Mouse (Mus musculus) lung, embryonic 16.5 days (tissue): ENCODE data around the gene Kin. TPM values are rescaled to one million over a fixed set of nuclear protein-coding genes. Genes with fewer than 3 reads are reported as not detected.

Source experiments
- ATAC-seq: fragments of 200-750 bp; cut with Nextera tagmentation; 2 replicates; pipeline ENCODE4 v1.8.0; 2017; ENCODE audit warnings: low read depth, mild to moderate bottlenecking, moderate library complexity
- H3K27ac ChIP-seq: fragments of 300-500 bp; sonication (generic); 2 replicates; pipeline ENCODE4 v1.5.1; 2014; ENCODE audit warnings: mild to moderate bottlenecking, control low read depth, low read length
- H3K27me3 ChIP-seq: fragments of 300-500 bp; sonication (generic); 2 replicates; pipeline ENCODE4 v1.6.1; 2014; ENCODE audit warnings: low read depth, low read length, mixed read lengths; ENCODE audit not compliant: control insufficient read depth, insufficient read depth
- H3K36me3 ChIP-seq: fragments of 300-500 bp; sonication (generic); 2 replicates; pipeline ENCODE4 v1.6.1; 2014; ENCODE audit warnings: low read length; ENCODE audit not compliant: control insufficient read depth, insufficient read depth
- H3K4me1 ChIP-seq: fragments of 300-500 bp; sonication (generic); replicated peaks from 2 replicates; pipeline ENCODE4 v1.6.1; 2014; ENCODE audit warnings: low read length, mixed read lengths; ENCODE audit not compliant: control insufficient read depth, insufficient read depth
- H3K4me2 ChIP-seq: fragments of 300-500 bp; sonication (generic); 2 replicates; pipeline ENCODE4 v1.6.1; 2014; ENCODE audit warnings: low read depth, low read length, control low read depth
- H3K4me3 ChIP-seq: fragments of 300-500 bp; sonication (generic); 2 replicates; pipeline ENCODE4 v1.5.1; 2014; ENCODE audit warnings: mild to moderate bottlenecking, low read length, control low read depth
- H3K9ac ChIP-seq: fragments of 300-500 bp; sonication (generic); 2 replicates; pipeline ENCODE4 v1.6.1; 2014; ENCODE audit warnings: low read length, control low read depth
- H3K9me3 ChIP-seq: fragments of 300-500 bp; sonication (generic); 2 replicates; pipeline ENCODE4 v1.6.1; 2016; ENCODE audit warnings: low read length; ENCODE audit not compliant: control insufficient read depth
- WGBS: fragments of 180-500 bp; shearing (Covaris S2); extraction: QIAGEN DNeasy Blood & Tissue Kit; methylation state at CpG from one replicate; pipeline ENCODE4 v1.1.7; 2014; 5-methylcytosine and 5-hydroxymethylcytosine counted together
- polyA plus RNA-seq: library from polyadenylated mRNA; unstranded; fragments of >200 nt; fragmentation: Nextera tagmentation; extraction: Ambion mirVana; gene quantifications from 2 replicates; pipeline ENCODE4 v1.2.1, GENCODE M21; 2015

The Kin gene
- polyA plus RNA-seq, 1 experiment from 2014 or later: 28.7 TPM

DNA sequence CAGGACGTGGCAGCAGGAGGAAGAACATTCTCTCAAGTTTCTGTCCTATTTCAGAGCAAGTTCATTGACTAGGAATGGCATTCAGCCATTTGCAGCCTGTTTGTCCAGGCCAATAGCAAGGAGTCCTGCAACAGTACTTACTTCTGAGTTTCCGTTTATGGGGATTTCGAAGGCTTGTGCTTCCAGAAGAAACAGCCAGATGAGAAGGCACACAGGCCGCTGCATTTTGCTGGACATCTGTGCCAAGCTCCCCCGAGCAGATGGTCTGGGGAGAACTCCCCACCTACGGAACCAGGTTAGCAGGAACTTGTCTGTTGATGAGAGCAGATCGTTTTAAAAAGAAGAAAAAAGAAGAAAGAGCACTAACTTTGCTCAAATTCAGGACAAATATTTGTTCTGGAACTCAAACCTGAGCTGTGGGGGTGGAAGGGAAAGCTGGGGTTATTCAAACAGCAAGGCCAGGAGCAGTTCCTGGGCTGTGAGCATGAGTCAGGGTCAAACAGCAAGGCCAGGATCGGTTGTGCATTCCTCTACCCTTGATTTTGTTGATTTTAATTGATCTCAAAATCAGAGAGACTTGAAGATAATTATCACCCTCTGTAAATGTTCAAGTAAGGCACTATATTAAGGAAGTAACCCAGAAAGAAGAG is 50.1 kb downstream of the Kin start:
- Histone ChIP-seq H3K4me2 (0 out of 2 replicates have a peak overlapping the region, but pooled peaks have one; percentile 14), H3K9me3 (no peaks in the 10 kb centered on the region), H3K4me3 (no peak overlapping the region), H3K27ac (peak overlapping the region; percentile 57), H3K36me3 (no peaks in the 10 kb centered on the region), H3K9ac (no peak overlapping the region; the same call in 1 of the 2 replicates), H3K4me1 (0 out of 2 replicates have a peak, but pooled peaks cover 5% of the 10 kb centered on the region), H3K27me3 (no peaks in the 10 kb centered on the region)
- WGBS: 35% methylated on average over 8 of the region's 8 CpGs
- no peak for ATAC-seq

DNA sequence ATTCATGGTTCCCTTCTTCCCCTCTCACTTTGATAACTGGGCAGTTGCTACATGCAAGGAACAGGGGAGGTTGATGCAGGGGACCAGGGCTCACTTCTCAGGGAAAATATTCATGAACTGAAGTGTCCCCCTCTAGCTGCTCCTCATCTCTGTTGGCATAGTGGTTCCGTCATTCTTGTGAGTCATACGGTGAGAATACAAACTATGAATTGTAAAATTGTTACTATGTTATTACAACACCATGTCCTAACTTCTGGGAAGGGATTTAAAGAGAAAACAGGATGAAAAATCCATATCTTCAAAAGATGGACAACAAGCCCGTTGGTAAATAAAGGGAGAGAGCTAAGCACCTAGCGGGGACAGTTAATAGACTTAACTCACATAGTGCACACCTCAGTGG is 50.9 kb downstream of the Kin start, which contains the start of gene Itih2:
Gene Itih2, minus strand, starts transcription at position 101 of the 400 bp plus-strand sequence.
- Histone ChIP-seq H3K4me2 (0 out of 2 replicates have a peak within 1 kb of the TSS, but pooled peaks have one; percentile 14), H3K4me3 (no peak within 1 kb of the TSS), H3K4me1 (0 out of 2 replicates have a peak, but pooled peaks cover 5% of the 10 kb centered on the region), H3K27me3 (no peaks in the 10 kb centered on the region), H3K36me3 (no peaks in the 10 kb centered on the region), H3K27ac (peak within 1 kb of the TSS; percentile 57), H3K9ac (no peak within 1 kb of the TSS; the same call in 1 of the 2 replicates), H3K9me3 (no peaks in the 10 kb centered on the region)
- WGBS: 70% methylated on average over 4 of the region's 4 CpGs
- no peak for ATAC-seq

DNA sequence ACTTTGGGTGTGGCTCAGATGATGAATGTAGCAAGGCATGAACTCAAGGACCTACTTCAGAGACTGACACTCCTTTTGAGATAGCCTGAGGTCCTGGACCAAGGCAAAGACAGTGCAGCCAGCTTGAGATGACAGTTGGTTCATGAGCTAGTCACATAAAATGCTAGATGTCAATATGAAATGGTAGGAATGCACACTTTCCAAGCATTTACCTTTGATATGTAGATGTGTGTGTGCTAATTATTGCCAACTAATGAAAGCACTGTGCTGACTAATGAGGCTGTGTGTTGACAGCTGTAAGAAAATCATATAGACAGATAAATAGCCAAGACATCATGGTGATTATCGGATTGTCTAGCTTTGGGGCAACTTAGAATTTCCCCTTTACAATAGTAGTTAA is 51.7 kb downstream of the Kin start:
- Histone ChIP-seq H3K4me3 (no peak overlapping the region), H3K9ac (no peak overlapping the region), H3K9me3 (no peaks in the 10 kb centered on the region), H3K27me3 (no peaks in the 10 kb centered on the region), H3K4me1 (0 out of 2 replicates have a peak, but pooled peaks cover 5% of the 10 kb centered on the region), H3K27ac (no peak overlapping the region), H3K4me2 (no peak overlapping the region), H3K36me3 (no peaks in the 10 kb centered on the region)
- WGBS: 88% methylated on average over 1 of the region's 1 CpGs
- ATAC-seq: no peak

DNA sequence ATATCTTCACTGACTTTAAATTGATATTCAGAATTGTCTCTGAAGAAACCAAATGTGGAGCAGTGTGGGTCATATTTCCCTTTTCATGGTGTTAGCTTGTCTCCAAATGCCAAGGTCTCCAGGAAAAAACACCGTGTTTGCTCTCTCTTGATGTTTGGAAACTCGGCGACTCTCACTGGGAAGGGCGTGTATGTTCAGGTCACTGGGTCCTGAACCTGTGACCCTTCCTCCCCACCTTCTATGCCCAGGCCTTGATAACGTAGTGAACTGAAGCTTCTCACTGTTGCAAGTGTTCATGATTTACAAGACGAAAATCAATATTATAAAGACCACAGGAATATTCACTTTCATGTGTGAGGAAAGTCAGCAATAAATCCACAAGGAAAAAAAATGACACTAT is 53.5 kb downstream of the Kin start:
- Histone ChIP-seq H3K27me3 (no peaks in the 10 kb centered on the region), H3K4me1 (0 out of 2 replicates have a peak, but pooled peaks cover 5% of the 10 kb centered on the region), H3K9me3 (no peaks in the 10 kb centered on the region), H3K27ac (no peak overlapping the region), H3K4me2 (no peak overlapping the region), H3K36me3 (no peaks in the 10 kb centered on the region), H3K9ac (no peak overlapping the region), H3K4me3 (no peak overlapping the region)
- 47% methylated on average over 6 of the region's 6 CpGs for WGBS
- ATAC-seq: no peak

DNA sequence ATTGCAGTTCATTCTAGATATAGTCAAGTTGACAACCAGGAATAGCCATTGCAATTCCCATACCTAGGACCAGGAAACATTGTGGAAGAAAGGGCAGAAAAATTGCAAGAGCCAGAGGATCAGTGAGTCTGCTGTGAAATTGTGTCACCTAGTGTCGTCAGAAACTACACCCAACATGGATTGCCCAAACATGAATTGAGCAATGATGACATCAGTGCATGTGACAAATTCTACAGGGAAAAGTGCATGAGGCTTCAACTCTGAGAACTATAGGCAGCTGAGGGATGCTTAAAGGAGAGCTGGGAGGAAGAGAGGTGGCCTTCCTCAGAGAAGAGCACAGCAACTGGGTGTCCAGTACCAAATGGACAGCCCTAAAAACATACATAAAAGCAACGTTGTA is 56.9 kb downstream of the Kin start:
- no peak for ATAC-seq
- Histone ChIP-seq H3K27me3 (no peaks in the 10 kb centered on the region), H3K9ac (no peak overlapping the region), H3K4me2 (no peak overlapping the region), H3K36me3 (no peaks in the 10 kb centered on the region), H3K4me1 (no peaks in the 10 kb centered on the region), H3K4me3 (no peak overlapping the region), H3K9me3 (no peaks in the 10 kb centered on the region), H3K27ac (no peak overlapping the region)
- 69% methylated on average over 2 of the region's 2 CpGs for WGBS

DNA sequence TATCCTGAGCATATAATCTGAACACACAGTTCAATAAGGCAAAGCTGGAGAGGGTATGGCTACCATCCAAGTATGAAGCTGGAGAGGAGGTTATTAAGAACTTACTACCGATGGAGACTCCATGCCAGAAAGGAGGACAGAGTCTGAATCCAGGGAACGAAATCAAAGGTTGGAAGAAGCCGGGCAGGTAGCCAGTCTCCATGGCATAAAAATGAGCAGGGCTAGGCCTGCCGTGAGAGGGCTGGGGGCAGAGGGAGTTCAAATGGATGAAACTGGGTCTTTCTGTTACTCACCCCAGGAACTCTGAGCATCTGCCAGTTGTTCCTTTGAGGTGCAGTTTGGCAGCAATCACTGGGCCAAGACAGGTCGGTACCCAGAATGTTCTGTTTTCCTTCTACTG is 60.1 kb downstream of the Kin start:
- Histone ChIP-seq H3K36me3 (no peaks in the 10 kb centered on the region), H3K27me3 (no peaks in the 10 kb centered on the region), H3K4me2 (no peak overlapping the region), H3K27ac (no peak overlapping the region), H3K4me3 (no peak overlapping the region), H3K9ac (no peak overlapping the region), H3K4me1 (no peaks in the 10 kb centered on the region), H3K9me3 (no peaks in the 10 kb centered on the region)
- ATAC-seq: no peak
- 70% methylated on average over 5 of the region's 5 CpGs for WGBS

Other genes with a start within 250 kb of the Kin start
- gene 4930412O13Rik, start 199.3 kb upstream of the Kin start, polyA plus RNA-seq: not detected in 2 replicates
- gene 9230102O04Rik, start 191.1 kb upstream of the Kin start, polyA plus RNA-seq: not detected in 2 replicates
- 5.0 and 5.4 TPM in 2 replicates for gene Gata3, start 190.6 kb upstream of the Kin start, polyA plus RNA-seq
- gene Taf3, start 32.0 kb upstream of the Kin start, polyA plus RNA-seq: 11.7 and 13.3 TPM in 2 replicates
- gene Atp5c1, start 83 bp upstream of the Kin start, polyA plus RNA-seq: 530 and 541 TPM in 2 replicates
- gene Itih2, start 50.8 kb downstream of the Kin start, polyA plus RNA-seq: 3.9 and 8.6 TPM in 2 replicates
- gene Itih5, start 73.0 kb downstream of the Kin start, polyA plus RNA-seq: 5.2 and 6.7 TPM in 2 replicates